Mouse (Mus musculus) kidney, embryonic 14.5 days (tissue): ENCODE measurements around the gene Ndn. TPM values are rescaled to one million over a fixed set of nuclear protein-coding genes. Genes with fewer than 3 reads are reported as not detected.

Experiments
- polyA plus RNA-seq: library from polyadenylated mRNA; unstranded; fragments of >200 nt; fragmentation: Nextera tagmentation; extraction: Ambion mirVana; gene quantifications from 2 replicates; pipeline ENCODE4 v1.2.1, GENCODE M21; 2014

Gene Ndn
- polyA plus RNA-seq, 1 experiment from 2014 or later: 75.1 TPM

Other genes starting within 250 kb of the Ndn start
- gene Magel2, start 30.4 kb downstream of the Ndn start, polyA plus RNA-seq: 0.39 and 0.84 TPM in 2 replicates
- 5.4 TPM in 2 replicates for gene Mkrn3, start 73.6 kb downstream of the Ndn start, polyA plus RNA-seq
- 25.9 and 31.4 TPM in 2 replicates for gene Peg12, start 117.9 kb downstream of the Ndn start, polyA plus RNA-seq